Mouse (Mus musculus) E14TG2a.4 (cell line): Measurements from ENCODE around the gene Olfr1124.
A peak's percentile ranks its signal among the peaks of the same experiment; 100 is the strongest.
"Not testable (repeated sequence)": the region's sequence is repeated elsewhere in the genome, so short reads cannot be mapped to it uniquely, and the experiment has no call there.

Experiments used
- H3K27me3 ChIP-seq: 2 replicates; pipeline ENCODE4 v1.6.1; 2014; ENCODE audit warnings: low read length, control low read depth; ENCODE audit not compliant: insufficient read depth
- H3K36me3 ChIP-seq: 2 replicates; pipeline ENCODE4 v1.6.1; 2014; ENCODE audit warnings: low read length, control low read depth; ENCODE audit not compliant: insufficient read depth
- H3K4me1 ChIP-seq: replicated peaks from 2 replicates; pipeline ENCODE4 v1.6.1; 2014; ENCODE audit warnings: low read depth, low read length, control low read depth
- H3K4me3 ChIP-seq: replicated peaks from 2 replicates; pipeline ENCODE4 v1.5.1; 2014; ENCODE audit warnings: mild to moderate bottlenecking, low read length
- H3K9me3 ChIP-seq: 2 replicates; pipeline ENCODE4 v1.6.1; 2014; ENCODE audit warnings: low read length, control low read depth
- CTCF ChIP-seq: conservative IDR thresholded peaks from 2 replicates; pipeline ENCODE4 v1.5.1; 2014; ENCODE audit warnings: low read length
- NANOG ChIP-seq: IDR thresholded peaks from 2 replicates; pipeline ENCODE4 v1.6.1; 2014; ENCODE audit warnings: borderline replicate concordance, low read length, mixed read lengths
- POU5F1 ChIP-seq: IDR thresholded peaks from 2 replicates; pipeline ENCODE4 v1.6.1; 2014; ENCODE audit warnings: low read length, borderline replicate concordance

The Olfr1124 gene

GRCm38 (mm10) chr2:87429975-87430374 is at the start of gene Olfr1124:
Gene Olfr1124, plus strand, starts transcription at chr2:87430275.
- Histone ChIP-seq H3K27me3 (no peaks in the 10 kb centered on the region), H3K36me3 (no peaks in the 10 kb centered on the region), H3K9me3 (no peaks in the 10 kb centered on the region), H3K4me3 (no peak within 1 kb of the TSS), H3K4me1 (no peaks in the 10 kb centered on the region)
- TF ChIP-seq NANOG (no peak), POU5F1 (no peak), CTCF (no peak)

GRCm38 (mm10) chr2:87383935-87384334 is 46.1 kb upstream of the Olfr1124 start:
- H3K36me3 ChIP-seq: no peaks in the 10 kb centered on the region
- no peaks in the 10 kb centered on the region for H3K27me3 ChIP-seq
- TF ChIP-seq CTCF (no peak), POU5F1 (no peak), NANOG (no peak)
- no peak overlapping the region for H3K4me3 ChIP-seq
- H3K9me3 ChIP-seq: peaks cover 7% of the 10 kb centered on the region
- H3K4me1 ChIP-seq: no peaks in the 10 kb centered on the region

- H3K27me3 ChIP-seq: no peaks in the 10 kb centered on the region
- H3K4me3 ChIP-seq: no peak within 1 kb of the TSS
- no peak for TF ChIP-seq CTCF
- TF ChIP-seq NANOG: no peak
- TF ChIP-seq POU5F1: no peak
- H3K9me3 ChIP-seq: peaks cover 7% of the 10 kb centered on the region
- H3K36me3 ChIP-seq: no peaks in the 10 kb centered on the region
- no peaks in the 10 kb centered on the region for H3K4me1 ChIP-seq
These were observed 44.5 kb upstream of the Olfr1124 start, which contains the start of gene Olfr1122 for GRCm38 (mm10) chr2:87385549-87385948. Gene Olfr1122, plus strand, starts transcription at chr2:87385849.

- H3K27me3 ChIP-seq: not testable (repeated sequence)
These were observed 36.5 kb upstream of the Olfr1124 start for GRCm38 (mm10) chr2:87393605-87394004.

GRCm38 (mm10) chr2:87394686-87395085 is 35.4 kb upstream of the Olfr1124 start:
- H3K4me1 ChIP-seq, H3K9me3 ChIP-seq, H3K4me3 ChIP-seq, H3K27me3 ChIP-seq, H3K36me3 ChIP-seq: not testable (repeated sequence)

More at GRCm38 (mm10) chr2:87393605-87394004, 36.5 kb upstream of the Olfr1124 start:
- H3K36me3 ChIP-seq, H3K4me1 ChIP-seq, H3K4me3 ChIP-seq, H3K9me3 ChIP-seq: not testable (repeated sequence)

GRCm38 (mm10) chr2:87416335-87416734 is 13.7 kb upstream of the Olfr1124 start, which contains the start of gene Olfr1123:
Gene Olfr1123, plus strand, starts transcription at chr2:87416635.
- H3K4me1 ChIP-seq: no peaks in the 10 kb centered on the region
- no peaks in the 10 kb centered on the region for H3K27me3 ChIP-seq
- TF ChIP-seq NANOG (no peak), CTCF (no peak), POU5F1 (no peak)
- H3K36me3 ChIP-seq: no peaks in the 10 kb centered on the region
- no peaks in the 10 kb centered on the region for H3K9me3 ChIP-seq
- H3K4me3 ChIP-seq: no peak within 1 kb of the TSS

- peaks cover 7% of the 10 kb centered on the region for H3K27me3 ChIP-seq
These were observed 7.7 kb downstream of the Olfr1124 start for GRCm38 (mm10) chr2:87437731-87438130.

GRCm38 (mm10) chr2:87453662-87454061 is 23.6 kb downstream of the Olfr1124 start, which contains the start of gene Olfr1126:
Gene Olfr1126, plus strand, starts transcription at chr2:87453962.
- Histone ChIP-seq H3K4me1 (no peaks in the 10 kb centered on the region), H3K27me3 (no peaks in the 10 kb centered on the region), H3K9me3 (no peaks in the 10 kb centered on the region), H3K4me3 (no peak within 1 kb of the TSS), H3K36me3 (no peaks in the 10 kb centered on the region)
- TF ChIP-seq CTCF (no peak), POU5F1 (no peak), NANOG (no peak)

More at GRCm38 (mm10) chr2:87437731-87438130, 7.7 kb downstream of the Olfr1124 start:
- Histone ChIP-seq H3K4me1 (no peaks in the 10 kb centered on the region), H3K36me3 (no peaks in the 10 kb centered on the region), H3K9me3 (no peaks in the 10 kb centered on the region; the same call in 1 of the 2 replicates), H3K4me3 (no peak overlapping the region)
- peak; percentile 10; the same call in 1 of the 2 replicates for TF ChIP-seq CTCF
- TF ChIP-seq NANOG: no peak

GRCm38 (mm10) chr2:87461769-87462168 is 31.7 kb downstream of the Olfr1124 start:
- no peaks in the 10 kb centered on the region for H3K9me3 ChIP-seq
- no peak for TF ChIP-seq NANOG
- no peak for TF ChIP-seq POU5F1
- no peak for TF ChIP-seq CTCF
- H3K4me3 ChIP-seq: no peak overlapping the region
- no peaks in the 10 kb centered on the region for H3K27me3 ChIP-seq
- H3K36me3 ChIP-seq: no peaks in the 10 kb centered on the region
- H3K4me1 ChIP-seq: no peaks in the 10 kb centered on the region
